ENCODE assay signal across 9 mouse cellular contexts in the genomic region with DNA sequence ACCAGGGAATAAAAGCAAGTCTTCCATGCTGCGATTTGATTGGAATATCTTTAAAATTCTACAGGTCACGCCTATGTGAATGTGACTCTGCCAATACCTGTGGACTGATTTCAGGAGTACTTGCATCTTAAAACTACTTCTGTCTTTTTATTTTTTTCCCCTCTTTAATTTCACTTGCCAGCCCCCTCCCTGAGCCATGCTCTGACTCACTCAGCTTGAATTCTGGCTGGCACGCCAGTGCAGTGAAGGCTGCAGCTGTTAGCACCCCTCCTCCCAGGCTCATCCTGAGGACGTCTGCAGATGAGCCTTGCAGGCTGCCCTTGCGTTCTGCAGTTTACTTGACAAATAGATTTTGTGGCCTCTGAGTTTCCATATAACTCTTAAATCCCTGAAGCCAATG. TPM values are rescaled to one million over a fixed set of nuclear protein-coding genes. Genes with fewer than 3 reads are reported as not detected.
DNase-seq lines count a peak whose midpoint lies in the region; ATAC-seq and TF ChIP-seq lines count a peak whose summit lies in the region.
"Had no signal": no experiment of that assay in that cellular context is flagged by ENCODE, and none has a peak within 500 bp of the region (broad histone marks: within the 10 kb centered on the region; RNA-seq: fewer than 3 reads in every experiment).

No protein-coding gene starts in this region.

- peaks cover 9% of the 10 kb centered on the region for H3K4me1 ChIP-seq in lung, embryonic 16.5 days (replicated peaks; ENCODE audit: control insufficient read depth, insufficient read depth, low read length)
- H3K4me1 ChIP-seq in heart, postnatal 0 days (ENCODE audit: control insufficient read depth, insufficient read depth) = peaks cover 15% of the 10 kb centered on the region; the same call in 1 of the 2 replicates
- H3K4me1 ChIP-seq in midbrain, embryonic 15.5 days = peaks cover 13% of the 10 kb centered on the region; the same call in 1 of the 2 replicates
- H3K4me1 ChIP-seq: megakaryocyte, embryonic 14.5 days had no signal

- peak overlapping the region; percentile 27 for H3K4me2 ChIP-seq in lung, embryonic 16.5 days (ENCODE audit: low read depth, low read length)
- no peak overlapping the region for H3K4me2 ChIP-seq in heart, postnatal 0 days (ENCODE audit: low read depth, low read length)
- H3K4me2 ChIP-seq in midbrain, embryonic 15.5 days = no peak overlapping the region

- no peaks in the 10 kb centered on the region for H3K27me3 ChIP-seq in lung, embryonic 16.5 days (ENCODE audit: control insufficient read depth, insufficient read depth, low read depth, low read length)
- H3K27me3 ChIP-seq in heart, postnatal 0 days (ENCODE audit: control insufficient read depth, insufficient read depth, low read length) = no peaks in the 10 kb centered on the region
- H3K27me3 ChIP-seq in midbrain, embryonic 15.5 days (replicated peaks) = no peaks in the 10 kb centered on the region
- H3K27me3 ChIP-seq: megakaryocyte, embryonic 14.5 days had no signal

- 32% methylated on average over 5 of the region's 5 CpGs for whole genome bisulfite sequencing in lung, embryonic 16.5 days
- WGBS in heart, postnatal 0 days = 31% methylated on average over 5 of the region's 5 CpGs
- 37% methylated on average over 5 of the region's 5 CpGs for WGBS in midbrain, embryonic 15.5 days

- H3K27ac ChIP-seq in lung, embryonic 16.5 days (ENCODE audit: low read length) = no peak overlapping the region
- H3K27ac ChIP-seq in heart, postnatal 0 days (ENCODE audit: low read depth) = no peak overlapping the region
- no peak overlapping the region for H3K27ac ChIP-seq in midbrain, embryonic 15.5 days

- H3K9ac ChIP-seq in lung, embryonic 16.5 days (ENCODE audit: low read length) = no peak overlapping the region
- H3K9ac ChIP-seq in heart, postnatal 0 days (replicated peaks; ENCODE audit: low read depth, low read length) = no peak overlapping the region
- no peak overlapping the region for H3K9ac ChIP-seq in midbrain, embryonic 15.5 days

- no peak for TF ChIP-seq EP300 in heart, postnatal 0 days (IDR thresholded peaks at IDR 0.05; ENCODE audit: low read depth)

- peak; percentile 82 for ATAC-seq in lung, embryonic 16.5 days (ENCODE audit: low read depth)
- ATAC-seq in heart, postnatal 0 days (ENCODE audit: insufficient read depth, low read depth) = 0 out of 2 replicates have a peak, but pooled peaks have one; percentile 57
- 0 out of 2 replicates have a peak, but pooled peaks have one; percentile 58 for ATAC-seq in midbrain, embryonic 15.5 days (replicated peaks)

- DNase-seq in lung, adult 18-20 months = no peak
- peak; percentile 62 to 80 for DNase-seq in cerebellum, postnatal 10 days
- no peak for DNase-seq in heart, postnatal 0 days (ENCODE audit: low spot score)
- no peak for DNase-seq in thymus, postnatal 4 days
- no peak for DNase-seq in urinary bladder, postnatal 25 days (ENCODE audit: low spot score)
- no peak for DNase-seq in T-cell, adult 2 months (ENCODE audit: low spot score)

- no peaks in the 10 kb centered on the region for H3K36me3 ChIP-seq in lung, embryonic 16.5 days (ENCODE audit: control insufficient read depth, insufficient read depth, low read length)
- no peaks in the 10 kb centered on the region for H3K36me3 ChIP-seq in heart, postnatal 0 days (replicated peaks; ENCODE audit: control insufficient read depth, insufficient read depth, low read length)
- no peaks in the 10 kb centered on the region for H3K36me3 ChIP-seq in midbrain, embryonic 15.5 days (replicated peaks)

- TF ChIP-seq CTCF in heart, postnatal 0 days (IDR thresholded peaks at IDR 0.05; ENCODE audit: low read depth) = no peak

- no peaks in the 10 kb centered on the region for H3K9me3 ChIP-seq in lung, embryonic 16.5 days (ENCODE audit: control insufficient read depth, low read length)
- H3K9me3 ChIP-seq in heart, postnatal 0 days (replicated peaks; ENCODE audit: control insufficient read depth, low read length) = no peaks in the 10 kb centered on the region
- no peaks in the 10 kb centered on the region for H3K9me3 ChIP-seq in midbrain, embryonic 15.5 days

- no peak overlapping the region for H3K4me3 ChIP-seq in lung, embryonic 16.5 days (ENCODE audit: low read length)
- no peak overlapping the region for H3K4me3 ChIP-seq in heart, postnatal 0 days (ENCODE audit: low read depth, low read length)
- no peak overlapping the region for H3K4me3 ChIP-seq in midbrain, embryonic 15.5 days
- H3K4me3 ChIP-seq: megakaryocyte, embryonic 14.5 days had no signal

RNA-seq across cellular contexts. Expression of gene Lrrtm3, which starts 14.1 kb away (rescaled TPM):
- 2.6 and 2.8 TPM in 2 replicates for polyA plus RNA-seq in lung, embryonic 16.5 days (2015; fragmentation: Nextera tagmentation; extraction: Ambion mirVana)
- total RNA-seq in heart, postnatal 0 days (2014; rRNA removed; ENCODE audit: low replicate concordance) = not detected in 2 replicates
- 0.63 and 0.65 TPM in 2 replicates for polyA plus RNA-seq in heart, postnatal 0 days (2015; fragmentation: Nextera tagmentation; extraction: Ambion mirVana)
- 38.1 and 39.0 TPM in 2 replicates for polyA plus RNA-seq in midbrain, embryonic 15.5 days (2015; fragmentation: Nextera tagmentation; extraction: Ambion mirVana)

Comparison
In these comparisons a context has a peak if more than half of its experiments do, and no peak if none do; other contexts are left out.
1. DNase-seq: peak in cerebellum, postnatal 10 days (2 of 2); none in lung, adult 18-20 months (0 of 2), heart, postnatal 0 days (single experiment), thymus, postnatal 4 days (single experiment), urinary bladder, postnatal 25 days (single experiment) and T-cell, adult 2 months (single experiment).
2. RNA of gene Lrrtm3, which starts 14.1 kb away (polyA plus RNA-seq): 38.1 to 39.0 TPM in midbrain, embryonic 15.5 days; 2.6 to 2.8 TPM in lung, embryonic 16.5 days and 0.63 to 0.65 TPM in heart, postnatal 0 days; every median in the first group is over 10 times any median in the second.
3. Peak in every context shown above with its lines, with median percentiles within 50 percentile points of each other: ATAC-seq.